Mouse (Mus musculus) liver, adult 2 months (tissue): ENCODE results near the gene Lrrc37a. TPM values are rescaled to one million over a fixed set of nuclear protein-coding genes. Genes with fewer than 3 reads are reported as not detected.
"Not testable (repeated sequence)": the region's sequence is repeated elsewhere in the genome, so short reads cannot be mapped to it uniquely, and the experiment has no call there.

Experiments used
- DNase-seq: peaks from one replicate; pipeline ENCODE4 v3.0.0-alpha.2; 2011; ENCODE audit warnings: low read depth, low spot score; ENCODE audit errors: extremely low read depth
- H3K27ac ChIP-seq: fragments of 200-500 bp; replicated peaks from 2 replicates; pipeline ENCODE4 v1.5.1; 2012; ENCODE audit warnings: low read depth, mild to moderate bottlenecking, control low read depth, inconsistent platforms, low read length; ENCODE audit not compliant: insufficient read depth
- H3K27me3 ChIP-seq: fragments of 200-500 bp; 2 replicates; pipeline ENCODE4 v1.6.1; 2012; ENCODE audit warnings: mild to moderate bottlenecking, moderate library complexity, low read length, inconsistent platforms; ENCODE audit not compliant: control insufficient read depth, insufficient read depth
- H3K36me3 ChIP-seq: fragments of 200-500 bp; 2 replicates; pipeline ENCODE4 v1.6.1; 2012; ENCODE audit warnings: low read length, inconsistent platforms; ENCODE audit not compliant: control insufficient read depth, insufficient read depth
- H3K4me1 ChIP-seq: fragments of 200-500 bp; 2 replicates; pipeline ENCODE4 v1.6.1; 2011; ENCODE audit warnings: low read length; ENCODE audit not compliant: control insufficient read depth, insufficient read depth
- H3K4me3 ChIP-seq: fragments of 200-500 bp; 2 replicates; pipeline ENCODE4 v1.5.1; 2011; ENCODE audit warnings: low read depth, mild to moderate bottlenecking, control low read depth, low read length, moderate library complexity; ENCODE audit not compliant: insufficient read depth
- H3K79me2 ChIP-seq: fragments of 200-500 bp; 2 replicates; pipeline ENCODE4 v1.6.1; 2012; ENCODE audit warnings: inconsistent platforms, mild to moderate bottlenecking, low read length, moderate library complexity; ENCODE audit not compliant: control insufficient read depth, insufficient read depth
- H3K9ac ChIP-seq: fragments of 200-500 bp; 2 replicates; pipeline ENCODE4 v1.6.1; 2012; ENCODE audit warnings: low read depth, mild to moderate bottlenecking, control low read depth, inconsistent platforms, low read length
- CTCF ChIP-seq: fragments of 200-500 bp; IDR thresholded peaks from 2 replicates; pipeline ENCODE4 v1.5.1; 2011; ENCODE audit warnings: low read depth, low read length, control low read depth
- POLR2A ChIP-seq: fragments of 200-500 bp; IDR thresholded peaks from 2 replicates; pipeline ENCODE4 v1.6.1; 2011; ENCODE audit warnings: low read length, control low read depth; ENCODE audit not compliant: insufficient read depth; ENCODE audit errors: extremely low read depth
- WGBS: fragments of 180-500 bp; shearing (Covaris S2); methylation state at CpG from one replicate; pipeline ENCODE4 v1.1.7; 2018; 5-methylcytosine and 5-hydroxymethylcytosine counted together
- polyA plus RNA-seq: library from polyadenylated mRNA; depleted of rRNA; stranded (reverse); fragments of >200 nt; gene quantifications from 2 replicates; pipeline ENCODE4 v1.2.3, GENCODE M21; 2012; rRNA removed
- total RNA-seq: library from RNA; depleted of rRNA; stranded (reverse); fragments of >200 nt; gene quantifications from 2 replicates; pipeline ENCODE4 v1.2.3, GENCODE M21; 2014; rRNA removed

Lrrc37a gene
- total RNA-seq (not detected in 2 replicates), polyA plus RNA-seq (not detected in 2 replicates)

- WGBS = 84% methylated on average over 12 of the region's 12 CpGs
- TF ChIP-seq CTCF = no peak
- no peak for TF ChIP-seq POLR2A
These were observed at the start of gene Lrrc37a for GRCm38 (mm10) chr11:103504497-103504896. Lrrc37a (minus strand) TSS chr11:103504597.

GRCm38 (mm10) chr11:103534973-103535372 is 30.6 kb upstream of the Lrrc37a start:
- H3K9ac ChIP-seq = not testable (repeated sequence)
- WGBS = 24% methylated on average over 1 of the region's 1 CpGs

More at GRCm38 (mm10) chr11:103504497-103504896, at the start of gene Lrrc37a:
- H3K27ac ChIP-seq = no peak within 1 kb of the TSS
- H3K79me2 ChIP-seq = no peaks in the 10 kb centered on the region
- no peaks in the 10 kb centered on the region for H3K4me1 ChIP-seq
- no peak for DNase-seq
- no peaks in the 10 kb centered on the region for H3K27me3 ChIP-seq
- H3K36me3 ChIP-seq = no peaks in the 10 kb centered on the region
- H3K9ac ChIP-seq = no peak within 1 kb of the TSS
- H3K4me3 ChIP-seq = no peak within 1 kb of the TSS

GRCm38 (mm10) chr11:103512111-103512510 is 7.7 kb upstream of the Lrrc37a start:
- Histone ChIP-seq H3K4me1 (no peaks in the 10 kb centered on the region), H3K4me3 (no peak overlapping the region), H3K36me3 (no peaks in the 10 kb centered on the region), H3K27ac (no peak overlapping the region), H3K79me2 (no peaks in the 10 kb centered on the region), H3K9ac (no peak overlapping the region), H3K27me3 (no peaks in the 10 kb centered on the region)
- peak; percentile 90 for DNase-seq
- 33% methylated on average over 2 of the region's 2 CpGs for WGBS
- TF ChIP-seq POLR2A (no peak), CTCF (no peak)

More at GRCm38 (mm10) chr11:103534973-103535372, 30.6 kb upstream of the Lrrc37a start:
- H3K27ac ChIP-seq, H3K79me2 ChIP-seq, H3K4me3 ChIP-seq, H3K27me3 ChIP-seq, H3K4me1 ChIP-seq, DNase-seq, H3K36me3 ChIP-seq: not testable (repeated sequence)

GRCm38 (mm10) chr11:103464443-103464842 is 40.0 kb downstream of the Lrrc37a start:
- WGBS = 75% methylated on average over 7 of the region's 7 CpGs
- no peak overlapping the region for H3K4me3 ChIP-seq
- H3K27ac ChIP-seq = no peak overlapping the region
- DNase-seq = peak; percentile 39
- no peaks in the 10 kb centered on the region for H3K79me2 ChIP-seq
- no peaks in the 10 kb centered on the region for H3K4me1 ChIP-seq
- H3K36me3 ChIP-seq = no peaks in the 10 kb centered on the region
- TF ChIP-seq CTCF = peak; percentile 74
- TF ChIP-seq POLR2A = no peak
- no peak overlapping the region for H3K9ac ChIP-seq
- no peaks in the 10 kb centered on the region for H3K27me3 ChIP-seq

GRCm38 (mm10) chr11:103451105-103451504 is 53.3 kb downstream of the Lrrc37a start:
- not testable (repeated sequence) for H3K27me3 ChIP-seq, H3K4me1 ChIP-seq, H3K36me3 ChIP-seq, H3K4me3 ChIP-seq, H3K27ac ChIP-seq, H3K79me2 ChIP-seq, H3K9ac ChIP-seq, DNase-seq
- 94% methylated on average over 1 of the region's 1 CpGs for WGBS

GRCm38 (mm10) chr11:103449721-103450120 is 54.7 kb downstream of the Lrrc37a start:
- not testable (repeated sequence) for H3K27me3 ChIP-seq, H3K9ac ChIP-seq
- WGBS = 86% methylated on average over 14 of the region's 14 CpGs

More at GRCm38 (mm10) chr11:103449721-103450120, 54.7 kb downstream of the Lrrc37a start:
- H3K4me3 ChIP-seq, H3K27ac ChIP-seq, DNase-seq, H3K79me2 ChIP-seq, H3K4me1 ChIP-seq, H3K36me3 ChIP-seq: not testable (repeated sequence)
